Mouse (Mus musculus) neural tube, embryonic 12.5 days (tissue): ENCODE measurements around the gene Tnfrsf23. TPM values are rescaled to one million over a fixed set of nuclear protein-coding genes. Genes with fewer than 3 reads are reported as not detected.
"Not testable (repeated sequence)": the region's sequence is repeated elsewhere in the genome, so short reads cannot be mapped to it uniquely, and the experiment has no call there.

ENCODE experiments used
- ATAC-seq: fragments of 200-750 bp; cut with Nextera tagmentation; 2 replicates; pipeline ENCODE4 v1.8.0; 2017; ENCODE audit warnings: low read depth, mild to moderate bottlenecking, moderate TSS enrichment, moderate library complexity; ENCODE audit not compliant: low FRiP score
- H3K27ac ChIP-seq: fragments of 300-500 bp; sonication (generic); 2 replicates; pipeline ENCODE4 v1.5.1; 2016
- H3K27me3 ChIP-seq: fragments of 300-500 bp; sonication (generic); replicated peaks from 2 replicates; pipeline ENCODE4 v1.6.1; 2016; ENCODE audit warnings: mild to moderate bottlenecking
- H3K36me3 ChIP-seq: fragments of 300-500 bp; sonication (generic); 2 replicates; pipeline ENCODE4 v1.6.1; 2016; ENCODE audit warnings: mild to moderate bottlenecking
- H3K4me1 ChIP-seq: fragments of 300-500 bp; sonication (generic); 2 replicates; pipeline ENCODE4 v1.6.1; 2016
- H3K4me2 ChIP-seq: fragments of 300-500 bp; sonication (generic); replicated peaks from 2 replicates; pipeline ENCODE4 v1.6.1; 2016; ENCODE audit warnings: mild to moderate bottlenecking
- H3K4me3 ChIP-seq: fragments of 300-500 bp; sonication (generic); 2 replicates; pipeline ENCODE4 v1.5.1; 2016
- H3K9ac ChIP-seq: fragments of 300-500 bp; sonication (generic); 2 replicates; pipeline ENCODE4 v1.6.1; 2016; ENCODE audit warnings: mild to moderate bottlenecking
- H3K9me3 ChIP-seq: fragments of 300-500 bp; sonication (generic); 2 replicates; pipeline ENCODE4 v1.6.1; 2016; ENCODE audit warnings: mild to moderate bottlenecking
- WGBS: fragments of 180-500 bp; shearing (Covaris S2); methylation state at CpG from one replicate; pipeline ENCODE4 v1.1.7; 2016; 5-methylcytosine and 5-hydroxymethylcytosine counted together
- polyA plus RNA-seq: library from polyadenylated mRNA; unstranded; fragments of >200 nt; fragmentation: Nextera tagmentation; extraction: Ambion mirVana; gene quantifications from 2 replicates; pipeline ENCODE4 v1.2.1, GENCODE M21; 2016

The Tnfrsf23 gene
- polyA plus RNA-seq, 1 experiment from 2014 or later = 0.48 TPM

DNA sequence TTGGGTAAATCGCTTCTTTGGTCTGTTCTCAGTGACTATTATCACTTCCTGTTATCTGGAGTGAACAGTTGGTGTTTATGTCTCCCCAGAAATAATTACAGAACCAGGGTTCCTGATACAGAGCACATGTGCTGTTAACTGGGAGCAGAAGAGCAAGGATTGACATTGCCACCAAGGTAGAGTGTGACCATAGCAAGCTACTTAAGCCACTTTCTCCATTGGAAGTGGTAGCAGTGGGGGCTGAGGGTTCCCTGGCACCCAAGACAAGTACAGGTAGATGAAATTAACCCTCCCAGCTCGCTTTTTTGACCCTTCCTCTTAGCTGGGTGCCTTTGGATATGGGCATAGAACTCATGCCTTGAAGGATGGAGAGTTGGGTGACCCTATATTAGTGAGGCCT, 4.8 kb downstream of the Tnfrsf23 start:
- H3K4me3 ChIP-seq, H3K27me3 ChIP-seq, H3K4me1 ChIP-seq, H3K9ac ChIP-seq, ATAC-seq, H3K9me3 ChIP-seq, H3K36me3 ChIP-seq, H3K27ac ChIP-seq, H3K4me2 ChIP-seq: not testable (repeated sequence)
- 52% methylated on average over 2 of the region's 2 CpGs for WGBS

DNA sequence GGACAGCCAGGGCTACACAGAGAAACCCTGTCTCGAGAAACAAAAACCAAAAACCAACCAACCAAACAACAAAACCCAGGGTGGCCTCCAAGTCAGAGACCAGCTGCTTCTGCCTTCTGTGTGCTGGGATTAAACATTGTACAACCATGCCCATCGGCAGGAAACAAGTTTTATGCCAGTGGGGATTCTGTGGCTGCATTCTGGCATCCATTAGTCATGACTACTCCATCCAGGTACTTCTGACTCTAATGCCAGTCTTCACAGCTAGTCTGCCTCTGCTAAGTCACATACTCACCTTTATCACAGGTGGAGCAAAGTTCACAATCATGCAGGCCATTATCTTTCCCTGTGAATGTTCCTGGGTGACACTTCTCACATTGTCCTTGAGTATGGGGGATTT, 6.0 kb downstream of the Tnfrsf23 start:
- not testable (repeated sequence) for H3K27ac ChIP-seq, H3K9me3 ChIP-seq, ATAC-seq, H3K9ac ChIP-seq, H3K27me3 ChIP-seq, H3K4me1 ChIP-seq, H3K4me3 ChIP-seq, H3K4me2 ChIP-seq, H3K36me3 ChIP-seq
- WGBS = 80% methylated on average over 2 of the region's 2 CpGs

DNA sequence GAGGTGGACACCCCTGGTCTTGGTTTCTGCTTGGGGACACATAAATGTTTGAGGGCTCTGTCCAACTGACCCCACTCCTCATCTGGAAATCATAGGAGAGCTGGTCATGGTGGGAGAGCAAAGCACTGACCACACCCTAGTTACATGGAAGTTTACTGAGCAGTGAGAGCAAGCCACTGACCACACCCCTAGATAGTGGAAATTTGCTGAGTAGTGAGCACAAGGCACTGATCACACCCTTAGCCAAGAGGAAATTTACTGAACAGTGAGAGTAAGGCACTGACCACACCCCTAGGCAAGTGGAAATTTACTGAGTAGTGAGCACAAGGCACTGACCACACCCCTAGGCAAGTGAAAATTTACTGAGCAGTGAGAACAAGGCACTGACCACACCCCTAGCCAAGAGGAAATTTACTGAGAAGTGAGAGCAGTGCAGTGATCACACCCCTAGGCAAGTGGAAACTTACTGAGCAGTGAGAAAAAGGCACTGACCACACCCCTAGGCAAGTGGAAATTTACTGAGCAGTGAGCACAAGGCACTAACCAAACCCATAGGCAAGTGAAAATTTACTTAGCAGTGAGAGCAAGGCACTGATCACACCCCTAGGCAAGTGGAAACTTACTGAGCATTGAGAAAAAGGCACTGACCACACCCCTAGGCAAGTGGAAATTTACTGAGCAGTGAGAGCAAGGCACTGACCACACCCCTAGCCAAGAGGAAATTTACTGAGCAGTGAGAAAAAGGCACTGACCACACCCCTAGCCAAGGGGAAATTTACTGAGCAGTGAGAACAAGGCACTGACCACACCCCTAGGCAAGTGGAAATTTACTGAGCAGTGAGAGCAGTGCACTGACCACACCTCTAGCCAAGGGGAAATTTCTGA, 19.0 kb downstream of the Tnfrsf23 start:
- Histone ChIP-seq H3K4me3 (no peak overlapping the region), H3K27ac (no peak overlapping the region), H3K4me1 (no peaks in the 10 kb centered on the region), H3K9me3 (no peaks in the 10 kb centered on the region), H3K36me3 (no peaks in the 10 kb centered on the region), H3K9ac (no peak overlapping the region), H3K27me3 (no peaks in the 10 kb centered on the region), H3K4me2 (no peak overlapping the region)
- no peak for ATAC-seq

DNA sequence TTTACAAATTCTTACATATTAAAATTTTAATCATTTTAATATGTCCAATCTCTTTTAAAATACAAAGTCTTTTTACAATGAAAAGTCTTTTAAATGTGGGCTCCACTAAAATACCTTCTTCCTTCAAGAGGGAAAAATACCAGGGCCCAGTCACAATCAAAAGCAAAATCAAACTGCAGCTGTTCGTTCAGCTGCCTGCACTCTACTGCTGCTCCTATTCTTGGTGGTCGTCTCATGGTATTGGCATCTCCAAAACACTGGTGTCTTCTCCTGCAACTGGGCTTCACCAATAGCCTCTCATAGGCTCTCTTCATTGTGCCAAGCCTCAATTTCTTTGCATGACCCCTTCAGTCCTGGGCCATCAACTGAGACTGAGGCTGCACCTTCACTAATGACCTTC, 22.2 kb downstream of the Tnfrsf23 start:
- Histone ChIP-seq H3K4me3 (no peak overlapping the region), H3K27me3 (no peaks in the 10 kb centered on the region), H3K9ac (no peak overlapping the region), H3K4me1 (no peaks in the 10 kb centered on the region), H3K36me3 (no peaks in the 10 kb centered on the region), H3K9me3 (no peaks in the 10 kb centered on the region), H3K27ac (no peak overlapping the region), H3K4me2 (no peak overlapping the region)
- WGBS = 90% methylated on average over 2 of the region's 2 CpGs
- no peak for ATAC-seq

DNA sequence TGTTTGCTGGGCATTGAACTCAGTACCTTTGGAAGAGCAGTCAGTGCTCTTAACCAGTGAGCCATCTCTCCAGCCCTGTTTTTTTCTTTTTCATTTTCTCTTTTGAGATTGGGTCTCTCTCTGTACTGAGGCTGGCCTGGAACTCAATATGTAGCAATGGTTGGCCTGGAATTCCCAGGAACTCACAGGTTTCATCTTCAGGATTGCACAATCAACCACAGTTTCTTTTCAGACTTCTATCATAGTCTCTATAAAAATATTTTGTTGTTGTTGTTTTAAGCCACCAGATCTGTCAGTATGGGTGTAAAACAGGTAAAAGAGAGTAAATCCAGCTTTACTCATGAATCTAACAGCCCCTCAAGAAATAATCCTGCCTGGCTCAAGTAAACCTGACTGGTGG, 24.9 kb downstream of the Tnfrsf23 start:
- H3K4me1 ChIP-seq = no peaks in the 10 kb centered on the region
- no peak overlapping the region for H3K4me2 ChIP-seq
- H3K27ac ChIP-seq = no peak overlapping the region
- no peaks in the 10 kb centered on the region for H3K27me3 ChIP-seq
- H3K36me3 ChIP-seq = no peaks in the 10 kb centered on the region
- no peak for ATAC-seq
- no peaks in the 10 kb centered on the region for H3K9me3 ChIP-seq
- H3K4me3 ChIP-seq = no peak overlapping the region
- H3K9ac ChIP-seq = no peak overlapping the region

DNA sequence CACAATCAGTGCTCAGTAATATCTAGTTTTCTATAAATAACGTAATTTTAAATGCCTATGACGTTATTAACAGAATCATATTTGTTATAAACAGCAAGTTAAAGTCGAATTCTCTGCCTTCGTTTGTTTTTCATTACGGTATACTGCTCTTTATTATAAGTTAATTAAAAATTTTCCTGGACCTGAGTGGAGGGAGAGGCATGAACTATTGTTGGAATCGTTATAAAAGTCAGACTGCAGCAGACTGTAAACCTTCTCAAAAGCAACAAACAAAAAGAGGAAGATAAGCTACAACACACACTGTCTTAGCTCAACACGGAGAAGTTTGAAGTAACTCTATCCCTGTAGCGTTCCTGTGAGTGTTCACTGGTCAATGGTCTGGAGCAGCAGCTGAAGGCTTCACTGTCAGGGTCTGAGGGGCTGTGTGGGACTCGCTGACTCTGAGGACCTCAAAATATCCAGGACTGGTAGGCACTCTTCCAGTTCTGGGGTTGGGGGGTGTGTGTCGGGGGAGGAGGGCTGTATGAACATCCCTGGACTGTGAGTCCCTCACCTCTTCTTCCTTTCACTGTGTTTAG, 35.8 kb downstream of the Tnfrsf23 start:
- Histone ChIP-seq H3K9me3 (peaks cover 13% of the 10 kb centered on the region), H3K4me2 (peak overlapping the region; percentile 83; the same call in 1 of the 2 replicates), H3K4me3 (peak overlapping the region; percentile 69)
- not testable (repeated sequence) for H3K9ac ChIP-seq, H3K4me1 ChIP-seq, H3K27me3 ChIP-seq, H3K36me3 ChIP-seq, H3K27ac ChIP-seq
- 0 out of 2 replicates have a peak, but pooled peaks have one; percentile 21 for ATAC-seq
- WGBS = 59% methylated on average over 10 of the region's 10 CpGs

DNA sequence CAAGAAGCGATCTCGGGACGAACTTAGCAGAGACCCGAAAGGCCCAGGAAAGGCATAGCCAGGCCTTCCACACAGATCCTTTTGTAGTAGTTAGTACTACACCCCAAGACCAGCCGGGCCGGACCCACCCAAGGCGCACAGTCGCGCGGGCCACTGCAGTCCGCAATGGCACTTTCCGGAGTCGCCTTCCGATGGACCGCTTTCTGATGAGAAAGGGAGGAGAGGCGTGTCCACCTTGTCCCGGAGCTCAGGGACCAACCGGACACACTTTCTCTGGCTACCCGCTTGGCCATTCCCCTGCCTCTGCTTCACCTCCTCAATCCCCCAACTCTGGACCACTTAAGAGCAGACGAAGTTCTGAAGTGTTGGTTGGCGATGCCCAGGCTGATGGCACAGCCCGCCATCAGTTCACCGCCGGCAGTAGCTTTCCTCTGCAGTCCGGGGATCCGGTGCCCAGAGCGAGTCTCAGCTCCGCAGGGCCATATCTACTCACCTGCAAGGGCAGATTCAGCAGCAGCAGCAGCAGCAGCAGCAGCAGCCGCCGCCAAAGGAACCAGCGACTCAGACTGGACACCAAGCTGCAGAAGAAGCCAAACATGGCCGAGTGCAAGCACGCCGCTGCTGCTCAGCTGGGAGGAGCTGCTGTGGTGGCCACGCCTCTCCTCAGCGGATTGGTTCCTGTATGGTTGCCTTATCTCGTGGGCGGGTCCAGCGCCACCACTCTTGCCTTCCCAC, 36.5 kb downstream of the Tnfrsf23 start, which contains the start of gene Tnfrsf22:
Gene Tnfrsf22, minus strand, starts transcription at position 628 of the 735 bp plus-strand sequence.
- WGBS = 4% methylated on average over 39 of the region's 39 CpGs
- H3K27me3 ChIP-seq = no peaks in the 10 kb centered on the region
- peak within 1 kb of the TSS; percentile 69 for H3K4me3 ChIP-seq
- H3K27ac ChIP-seq = no peak within 1 kb of the TSS
- ATAC-seq = peak; percentile 94
- peak within 1 kb of the TSS; percentile 83 for H3K4me2 ChIP-seq
- peak within 1 kb of the TSS; percentile 64 for H3K9ac ChIP-seq
- H3K4me1 ChIP-seq = no peaks in the 10 kb centered on the region
- peaks cover 13% of the 10 kb centered on the region for H3K9me3 ChIP-seq
- H3K36me3 ChIP-seq = no peaks in the 10 kb centered on the region

DNA sequence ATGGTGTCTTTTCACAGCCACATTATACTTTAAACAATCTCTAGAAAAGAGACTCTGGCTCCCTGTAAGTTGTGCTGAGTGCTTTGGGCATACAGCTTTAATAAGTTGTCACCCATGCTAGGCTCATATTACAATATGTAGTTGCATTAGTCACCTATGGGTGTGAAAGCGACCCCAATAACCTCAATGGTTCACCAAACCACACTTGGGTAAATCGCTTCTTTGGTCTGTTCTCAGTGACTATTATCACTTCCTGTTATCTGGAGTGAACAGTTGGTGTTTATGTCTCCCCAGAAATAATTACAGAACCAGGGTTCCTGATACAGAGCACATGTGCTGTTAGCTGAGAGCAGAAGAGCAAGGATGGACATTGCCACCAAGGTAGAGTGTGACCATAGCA, 41.7 kb downstream of the Tnfrsf23 start:
- not testable (repeated sequence) for H3K4me2 ChIP-seq
- 87% methylated on average over 2 of the region's 2 CpGs for WGBS

DNA sequence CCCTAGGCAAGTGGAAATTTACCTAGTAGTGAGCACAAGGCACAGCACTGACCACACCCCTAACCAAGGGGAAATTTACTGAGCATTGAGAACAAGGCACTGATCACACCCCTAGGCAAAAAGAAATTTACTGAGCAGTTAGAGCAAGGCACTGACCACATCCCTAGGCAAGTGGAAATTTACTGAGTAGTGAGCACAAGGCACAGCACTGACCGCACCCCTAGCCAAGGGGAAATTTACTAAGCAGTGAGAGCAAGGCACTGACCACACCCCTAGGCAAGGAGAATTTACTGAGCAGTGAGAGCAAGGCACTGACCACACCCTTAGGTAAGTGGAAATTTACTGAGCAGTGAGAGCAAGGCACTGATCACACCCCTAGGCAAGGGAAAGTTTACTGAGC, 49.0 kb downstream of the Tnfrsf23 start:
- Histone ChIP-seq H3K4me1 (no peaks in the 10 kb centered on the region), H3K9me3 (0 out of 2 replicates have a peak, but pooled peaks cover 5% of the 10 kb centered on the region), H3K27me3 (no peaks in the 10 kb centered on the region), H3K27ac (no peak overlapping the region), H3K9ac (no peak overlapping the region), H3K4me2 (no peak overlapping the region), H3K36me3 (no peaks in the 10 kb centered on the region), H3K4me3 (no peak overlapping the region)
- ATAC-seq = no peak
- 97% methylated on average over 1 of the region's 1 CpGs for WGBS

More for the DNA sequence above, 41.7 kb downstream of the Tnfrsf23 start:
- H3K9me3 ChIP-seq, H3K4me1 ChIP-seq, H3K4me3 ChIP-seq, H3K36me3 ChIP-seq, H3K27ac ChIP-seq, ATAC-seq, H3K27me3 ChIP-seq, H3K9ac ChIP-seq: not testable (repeated sequence)

DNA sequence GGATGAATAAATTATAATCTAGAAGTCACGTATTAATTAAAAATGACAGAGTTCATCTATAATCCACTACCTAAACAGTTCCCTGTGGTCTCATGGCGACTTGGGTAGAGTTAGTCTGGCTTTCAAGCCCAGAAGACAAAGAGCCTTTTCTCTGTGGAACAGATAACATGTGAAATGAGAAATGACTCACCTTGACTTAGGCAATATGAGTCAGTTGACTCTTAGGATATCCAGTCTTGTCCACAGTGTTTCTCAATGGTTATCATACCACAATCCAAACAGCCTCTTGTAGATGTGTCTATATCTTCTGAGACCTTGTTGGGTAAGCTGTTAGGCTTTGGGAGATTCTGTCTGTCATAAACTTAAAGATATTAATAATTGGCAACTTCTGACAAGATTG, 54.2 kb downstream of the Tnfrsf23 start:
- Histone ChIP-seq H3K9me3 (0 out of 2 replicates have a peak, but pooled peaks cover 5% of the 10 kb centered on the region), H3K36me3 (no peaks in the 10 kb centered on the region), H3K4me3 (no peak overlapping the region), H3K27me3 (no peaks in the 10 kb centered on the region), H3K27ac (no peak overlapping the region), H3K4me2 (no peak overlapping the region), H3K4me1 (no peaks in the 10 kb centered on the region), H3K9ac (no peak overlapping the region)
- no peak for ATAC-seq
- WGBS = 71% methylated on average over 2 of the region's 2 CpGs

DNA sequence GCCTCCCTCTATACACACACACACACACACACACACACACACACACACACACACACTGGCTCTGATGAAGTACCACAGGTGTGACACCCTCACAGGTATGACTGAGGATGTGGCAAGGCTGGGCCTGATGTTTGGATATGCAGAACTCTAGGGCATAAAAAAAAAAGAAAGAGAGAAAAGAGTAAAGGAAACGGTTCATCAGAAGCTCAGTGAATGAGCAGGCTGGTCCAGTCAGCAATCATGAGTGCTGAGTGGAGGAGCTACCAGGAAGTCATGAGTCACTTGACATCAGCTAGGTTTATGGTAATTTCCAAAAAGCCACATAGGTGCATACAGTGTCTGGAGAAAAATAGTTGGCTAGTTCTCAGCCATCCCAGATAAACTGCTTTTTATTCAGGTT, 56.2 kb downstream of the Tnfrsf23 start:
- Histone ChIP-seq H3K36me3 (no peaks in the 10 kb centered on the region), H3K9ac (no peak overlapping the region), H3K4me3 (no peak overlapping the region), H3K4me1 (no peaks in the 10 kb centered on the region), H3K9me3 (0 out of 2 replicates have a peak, but pooled peaks cover 5% of the 10 kb centered on the region), H3K4me2 (no peak overlapping the region), H3K27me3 (no peaks in the 10 kb centered on the region), H3K27ac (no peak overlapping the region)
- no peak for ATAC-seq
- WGBS = 74% methylated on average over 1 of the region's 1 CpGs

DNA sequence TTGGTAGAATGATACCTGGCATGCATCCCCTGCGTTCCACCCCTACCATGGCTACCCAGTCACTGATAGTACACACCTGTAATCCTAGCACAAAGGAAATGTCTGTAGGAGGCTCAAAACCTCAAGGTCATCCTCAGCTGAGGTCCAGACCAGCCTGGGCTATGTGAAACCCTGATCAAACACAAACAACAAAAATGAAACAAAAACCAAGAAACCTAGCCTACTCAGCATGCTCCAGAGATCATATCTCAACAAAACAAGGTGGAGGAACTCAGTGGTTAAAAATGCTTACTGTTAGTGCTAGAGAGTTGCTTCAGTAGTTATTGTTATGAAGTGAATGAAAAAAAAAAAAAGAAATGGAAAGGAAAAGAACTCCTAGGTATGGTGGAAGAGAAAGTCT, 57.1 kb downstream of the Tnfrsf23 start, which contains the start of gene Tnfrsf26:
Gene Tnfrsf26, minus strand, starts transcription at position 183 of the 400 bp plus-strand sequence.
- 96% methylated on average over 1 of the region's 1 CpGs for WGBS
- H3K4me2 ChIP-seq = no peak within 1 kb of the TSS
- no peaks in the 10 kb centered on the region for H3K4me1 ChIP-seq
- H3K4me3 ChIP-seq = no peak within 1 kb of the TSS
- ATAC-seq = no peak
- H3K36me3 ChIP-seq = no peaks in the 10 kb centered on the region
- no peaks in the 10 kb centered on the region for H3K27me3 ChIP-seq
- H3K9me3 ChIP-seq = 0 out of 2 replicates have a peak, but pooled peaks cover 5% of the 10 kb centered on the region
- no peak within 1 kb of the TSS for H3K9ac ChIP-seq
- H3K27ac ChIP-seq = no peak within 1 kb of the TSS
